Mouse (Mus musculus): ENCODE data around the gene B4galt5.
"Not testable (repeated sequence)": the region's sequence is repeated elsewhere in the genome, so short reads cannot be mapped to it uniquely, and the experiment has no call there.

B4galt5 gene

DNA sequence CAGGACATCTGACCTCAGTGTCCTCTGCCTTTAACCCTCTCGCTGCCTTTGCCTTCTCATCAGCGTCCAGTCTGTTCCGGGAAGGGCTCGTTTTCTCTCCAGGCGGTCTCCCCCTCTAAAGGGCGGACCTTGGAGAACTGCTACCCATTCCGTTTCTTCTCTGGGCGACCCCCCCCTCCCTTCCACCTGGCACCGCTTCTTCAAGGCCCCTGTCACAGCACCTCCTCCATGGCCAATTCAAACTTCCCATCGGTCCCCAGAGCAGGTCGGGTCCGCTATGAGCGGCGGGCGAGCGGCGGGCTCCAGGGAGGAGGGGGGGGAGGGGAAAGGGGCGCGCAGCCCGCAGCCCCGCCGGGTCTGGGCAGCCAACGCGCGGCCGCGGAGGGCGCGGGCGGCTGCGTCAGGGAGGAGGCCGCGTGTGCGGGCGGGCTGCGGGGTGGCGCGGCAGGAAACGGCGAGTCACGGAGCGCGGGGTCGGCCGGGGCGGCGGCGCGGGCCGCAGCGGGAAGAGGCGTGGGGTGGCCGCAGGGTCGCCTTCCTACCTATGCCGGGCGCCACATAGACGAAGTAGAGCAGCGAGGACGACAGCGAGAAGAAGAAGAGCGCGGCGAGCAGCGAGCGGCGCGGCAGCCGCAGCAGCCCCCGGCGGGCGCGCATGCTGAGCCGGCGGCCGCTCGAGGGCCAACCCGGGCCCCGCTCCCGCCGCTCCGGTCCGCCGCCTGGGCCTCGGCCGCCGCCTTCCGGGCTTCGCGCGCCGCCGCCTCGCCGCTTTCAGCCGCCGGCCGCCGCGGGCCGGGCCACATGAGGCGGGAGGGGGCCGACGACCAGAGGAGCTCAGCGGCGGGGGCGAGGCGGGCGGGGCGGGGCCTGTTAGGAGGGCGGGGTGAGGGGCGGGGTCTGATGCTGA, at the start of gene B4galt5:
B4galt5 (minus strand) TSS at position 808 of the 907 bp plus-strand sequence.
- peak; percentile 20 for DNase-seq (ENCODE audit: low spot score)

- not testable (repeated sequence) for DNase-seq (ENCODE audit: low spot score)
These were observed 47.4 kb upstream of the B4galt5 start for GRCm38 (mm10) chr2:167396420-167396819.

GRCm38 (mm10) chr2:167394426-167394825, 45.4 kb upstream of the B4galt5 start:
- DNase-seq (ENCODE audit: low spot score), result no peak

DNA sequence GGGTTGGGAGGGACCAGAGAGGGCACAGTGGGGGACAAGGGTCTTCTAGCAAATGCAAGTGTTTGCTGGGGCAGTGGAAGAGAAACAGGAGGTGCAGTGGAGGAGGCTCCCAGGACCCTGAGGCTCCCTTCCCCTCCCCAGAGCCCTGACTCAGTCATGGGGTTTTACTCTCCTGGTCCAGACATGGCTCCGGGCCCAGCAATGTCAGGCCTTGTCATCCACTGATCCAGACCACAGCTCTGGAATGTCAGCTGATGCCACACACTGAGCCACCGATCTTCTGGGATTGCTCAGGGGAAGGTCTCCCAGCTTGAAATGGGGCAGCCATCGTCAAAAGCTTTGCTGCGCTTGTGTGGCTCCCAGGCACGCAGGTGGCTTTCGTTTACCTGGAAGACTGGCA, 38.0 kb upstream of the B4galt5 start:
- DNase-seq (ENCODE audit: low spot score), result no peak

- no peak for DNase-seq (ENCODE audit: low spot score)
These were observed 37.5 kb upstream of the B4galt5 start for GRCm38 (mm10) chr2:167386456-167386855.

GRCm38 (mm10) chr2:167383666-167384083, 34.7 kb upstream of the B4galt5 start:
- DNase-seq (ENCODE audit: low spot score), result peak; percentile 65

GRCm38 (mm10) chr2:167382389-167382788, 33.4 kb upstream of the B4galt5 start:
- no peak for DNase-seq (ENCODE audit: low spot score)

GRCm38 (mm10) chr2:167381596-167381995, 32.6 kb upstream of the B4galt5 start:
- DNase-seq (ENCODE audit: low spot score), result no peak

DNA sequence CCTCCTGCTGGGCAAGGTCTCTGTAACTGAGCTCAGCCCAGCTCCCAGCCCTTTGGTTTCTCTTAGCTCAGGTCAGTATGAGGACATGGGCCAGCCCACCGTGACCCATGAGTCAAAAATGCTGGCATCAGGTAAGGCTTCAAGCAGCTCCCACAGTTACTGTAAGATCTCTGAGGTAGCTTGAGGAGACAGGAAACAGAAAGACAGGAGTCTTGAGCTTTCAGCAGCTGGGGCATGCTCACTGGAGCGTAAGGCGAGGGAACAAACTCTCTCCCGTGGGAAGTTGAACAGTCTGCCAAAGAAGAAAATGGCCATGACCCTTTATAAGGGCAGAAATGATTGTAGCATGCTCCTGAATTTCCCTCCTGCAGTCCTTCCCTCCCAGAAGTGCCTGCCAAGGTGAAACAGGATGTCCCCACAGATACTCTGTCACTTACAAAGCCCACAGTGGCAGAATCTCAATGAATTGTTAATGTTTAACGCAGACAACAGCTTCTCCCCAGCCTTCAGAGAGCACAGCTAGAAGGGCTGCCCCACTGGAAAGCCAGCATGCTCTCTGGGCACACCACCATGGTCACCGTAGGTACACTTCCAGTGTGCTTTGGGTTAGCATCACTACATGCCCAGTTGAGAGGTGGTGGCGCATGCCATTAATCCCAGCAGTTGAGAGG, 31.8 kb upstream of the B4galt5 start:
- no peak for DNase-seq (ENCODE audit: low spot score)

- no peak for DNase-seq (ENCODE audit: low spot score)
These were observed 30.0 kb upstream of the B4galt5 start for GRCm38 (mm10) chr2:167378972-167379371.

GRCm38 (mm10) chr2:167377697-167378096, 28.7 kb upstream of the B4galt5 start:
- DNase-seq (ENCODE audit: low spot score), result no peak

DNA sequence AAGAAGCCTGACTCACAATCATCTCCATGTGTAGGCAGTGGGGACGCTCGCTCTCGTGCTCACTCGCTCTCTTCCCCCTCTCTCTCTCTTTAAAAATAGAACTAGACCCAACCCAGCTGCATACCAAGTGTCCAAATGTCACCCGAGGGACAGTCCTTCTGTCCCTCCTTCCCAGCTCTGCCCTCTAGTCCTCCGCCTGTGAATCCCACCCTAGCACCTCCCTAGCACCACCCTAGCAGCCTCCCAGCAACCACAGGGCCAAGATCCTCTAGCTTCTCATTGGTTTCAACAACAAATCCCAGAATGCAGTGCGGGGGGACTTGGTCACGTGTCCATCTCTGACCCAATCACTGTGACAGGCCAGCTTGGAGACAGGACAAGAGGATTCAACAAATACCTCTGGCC, 27.2 kb upstream of the B4galt5 start:
- DNase-seq (ENCODE audit: low spot score), result no peak

DNA sequence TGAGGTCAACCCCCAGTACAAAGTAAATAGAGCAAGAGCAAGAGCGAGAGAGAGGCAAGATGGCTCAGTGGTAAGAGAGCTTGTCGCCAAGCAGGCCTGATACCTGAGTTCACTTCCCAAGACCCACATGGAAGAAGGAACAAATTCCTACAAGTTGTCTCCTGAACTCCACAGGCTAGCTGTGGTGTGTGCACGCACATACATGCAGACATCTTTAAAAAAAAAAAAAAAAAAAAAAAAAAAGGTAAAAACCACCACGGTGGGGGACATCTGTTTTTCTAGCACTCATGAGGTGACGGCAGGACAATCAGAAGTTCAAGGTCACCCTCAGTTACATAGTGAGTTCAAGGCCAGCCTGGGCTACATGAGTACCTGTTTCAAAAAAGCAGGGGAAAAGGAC, 26.7 kb upstream of the B4galt5 start:
- DNase-seq (ENCODE audit: low spot score), result no peak

DNA sequence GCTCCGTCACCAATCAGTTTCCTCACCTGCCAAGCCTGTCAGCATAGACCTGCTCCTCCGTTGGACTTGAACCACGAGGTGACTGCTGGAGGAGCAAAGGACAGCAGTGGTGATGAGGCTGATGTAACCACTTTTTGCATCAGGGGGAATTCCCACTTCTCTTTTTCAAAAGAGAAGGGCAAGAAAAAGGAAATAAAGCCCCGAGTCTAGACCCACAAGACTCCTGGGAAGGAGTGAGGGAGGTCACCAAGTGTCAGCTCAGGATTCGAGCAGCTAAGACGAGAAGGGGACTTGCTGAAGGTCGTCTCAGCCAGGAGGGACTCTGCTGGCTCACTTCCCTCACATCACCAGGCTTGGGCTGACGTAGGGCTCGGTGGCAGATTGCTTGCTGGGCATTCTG, 26.2 kb upstream of the B4galt5 start:
- DNase-seq (ENCODE audit: low spot score), result no peak

GRCm38 (mm10) chr2:167374191-167374805, 25.3 kb upstream of the B4galt5 start:
- no peak for DNase-seq (ENCODE audit: low spot score)

- peak; percentile 34 for DNase-seq (ENCODE audit: low spot score)
These were observed 24.3 kb upstream of the B4galt5 start for GRCm38 (mm10) chr2:167373266-167373665.

- DNase-seq (ENCODE audit: low spot score), result no peak
These were observed 22.5 kb upstream of the B4galt5 start for GRCm38 (mm10) chr2:167371506-167371905.

GRCm38 (mm10) chr2:167368328-167368727, 19.3 kb upstream of the B4galt5 start:
- DNase-seq (ENCODE audit: low spot score), result no peak

DNA sequence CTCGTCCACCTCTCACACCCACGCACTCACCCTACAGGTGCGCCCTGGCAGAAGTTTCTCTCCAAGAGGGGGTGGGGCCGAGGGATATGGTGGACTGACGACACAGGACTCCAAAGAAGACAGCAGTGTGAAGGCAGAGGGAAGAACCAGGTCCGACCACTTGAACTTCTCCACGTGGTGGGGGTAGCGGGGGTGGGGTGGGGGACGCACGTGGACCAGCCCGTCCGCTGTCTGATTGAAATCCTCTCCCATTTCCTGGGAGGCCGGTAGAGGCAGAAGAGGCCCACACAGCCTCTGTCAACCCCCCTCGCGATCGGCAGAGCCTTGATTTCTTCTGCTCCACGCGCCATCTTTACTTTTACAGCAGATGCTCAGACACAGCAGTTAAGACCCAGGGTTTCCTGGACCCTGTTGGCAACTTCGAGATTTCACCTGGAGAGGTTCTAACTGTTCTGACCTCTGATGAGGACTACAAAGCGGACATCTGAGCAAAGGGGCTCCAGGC, 18.8 kb upstream of the B4galt5 start:
- DNase-seq (ENCODE audit: low spot score), result no peak

GRCm38 (mm10) chr2:167367325-167367724, 18.3 kb upstream of the B4galt5 start:
- no peak for DNase-seq (ENCODE audit: low spot score)

DNA sequence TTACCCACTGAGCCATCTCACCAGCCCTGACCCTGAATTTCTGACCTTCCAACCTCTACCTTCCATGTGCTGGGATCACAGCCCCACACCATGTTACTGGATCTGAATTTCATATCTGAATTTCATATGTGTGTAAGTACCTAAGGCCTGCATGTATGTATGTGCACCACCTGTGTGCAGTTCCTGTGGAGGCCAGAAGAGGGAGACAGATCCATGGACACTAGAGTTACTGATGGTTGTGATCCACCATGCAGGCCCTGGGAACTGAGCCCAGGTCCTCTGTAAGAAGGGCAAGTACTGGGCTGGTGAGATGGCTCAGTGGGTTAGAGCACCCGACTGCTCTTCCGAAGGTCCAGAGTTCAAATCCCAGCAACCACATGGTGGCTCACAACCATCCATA, 16.1 kb upstream of the B4galt5 start:
- no peak for DNase-seq (ENCODE audit: low spot score)

GRCm38 (mm10) chr2:167363272-167364045, 14.5 kb upstream of the B4galt5 start:
- no peak for DNase-seq (ENCODE audit: low spot score)

Data from urinary bladder, postnatal 25 days (tissue).